Mouse (Mus musculus) heart, adult 2 months (tissue): ENCODE results near the gene Rem1.

ENCODE experiments used
- CTCF ChIP-seq: fragments of 200-600 bp; IDR thresholded peaks from 2 replicates; pipeline ENCODE4 v1.8.1; 2022; ENCODE audit warnings: antibody characterized with exemption, mild to moderate bottlenecking, moderate library complexity
- POLR2A ChIP-seq: fragments of 200-500 bp; IDR thresholded peaks from 2 replicates; pipeline ENCODE4 v1.6.1; 2011; ENCODE audit warnings: mild to moderate bottlenecking, low read depth, low read length, control low read depth; ENCODE audit not compliant: insufficient read depth

- TF ChIP-seq CTCF (peak; percentile 7; the same call in 1 of the 2 replicates), POLR2A (no peak; the same call in 1 of the 2 replicates)
These were observed 12.8 kb downstream of the Rem1 start for GRCm38 (mm10) chr2:152639406-152640113.
